Mouse (Mus musculus) lung, postnatal 25 days (tissue): ENCODE results near the gene Tmem207.
"Not testable (repeated sequence)": the region's sequence is repeated elsewhere in the genome, so short reads cannot be mapped to it uniquely, and the experiment has no call there.

Experiments used
- DNase-seq: peaks from one replicate; pipeline ENCODE4 v3.0.0; 2022; ENCODE audit warnings: low spot score

Gene Tmem207

GRCm38 (mm10) chr16:26526669-26527068 is at the start of gene Tmem207:
Gene Tmem207, minus strand, starts transcription at chr16:26526769.
- no peak for DNase-seq

DNA sequence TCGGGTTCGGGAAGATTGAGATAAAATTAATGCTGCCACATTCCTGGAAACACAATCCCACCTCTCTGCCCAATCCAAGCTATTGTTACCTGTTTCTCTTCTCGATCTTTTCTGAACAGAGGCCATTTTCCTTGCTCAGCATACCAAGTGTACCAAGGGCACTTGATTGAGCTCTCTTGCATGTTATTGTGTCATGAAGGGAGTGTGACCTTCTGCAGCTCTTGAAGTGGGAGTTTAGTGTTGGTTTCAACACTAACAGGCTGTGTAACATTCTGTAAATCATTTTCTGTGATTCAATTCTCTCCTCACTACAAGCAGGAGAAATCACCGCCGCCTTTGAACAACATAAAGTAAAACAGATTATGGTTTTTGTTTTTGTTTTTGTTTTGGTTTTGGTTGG is 47.6 kb upstream of the Tmem207 start:
- peak; percentile 21 for DNase-seq

DNA sequence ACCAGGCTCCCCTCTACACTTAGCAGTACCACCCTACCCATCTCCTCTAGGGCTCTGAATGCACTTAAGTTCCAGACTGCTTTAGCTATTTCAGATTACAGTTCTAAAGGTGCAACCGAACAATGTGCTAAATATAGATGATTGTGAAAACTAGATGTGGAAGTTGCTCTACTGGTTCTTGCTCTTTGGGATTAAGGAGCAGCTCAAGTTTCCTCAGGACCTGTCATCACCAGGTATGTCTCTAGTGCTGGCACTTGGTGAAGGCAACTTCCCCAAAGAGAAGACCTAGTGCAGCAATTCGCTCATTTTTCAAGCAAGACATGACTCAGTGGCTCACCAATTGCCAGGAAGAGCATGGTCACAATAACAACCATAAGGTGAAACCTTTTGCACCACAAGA is 45.3 kb upstream of the Tmem207 start:
- DNase-seq, result no peak

DNA sequence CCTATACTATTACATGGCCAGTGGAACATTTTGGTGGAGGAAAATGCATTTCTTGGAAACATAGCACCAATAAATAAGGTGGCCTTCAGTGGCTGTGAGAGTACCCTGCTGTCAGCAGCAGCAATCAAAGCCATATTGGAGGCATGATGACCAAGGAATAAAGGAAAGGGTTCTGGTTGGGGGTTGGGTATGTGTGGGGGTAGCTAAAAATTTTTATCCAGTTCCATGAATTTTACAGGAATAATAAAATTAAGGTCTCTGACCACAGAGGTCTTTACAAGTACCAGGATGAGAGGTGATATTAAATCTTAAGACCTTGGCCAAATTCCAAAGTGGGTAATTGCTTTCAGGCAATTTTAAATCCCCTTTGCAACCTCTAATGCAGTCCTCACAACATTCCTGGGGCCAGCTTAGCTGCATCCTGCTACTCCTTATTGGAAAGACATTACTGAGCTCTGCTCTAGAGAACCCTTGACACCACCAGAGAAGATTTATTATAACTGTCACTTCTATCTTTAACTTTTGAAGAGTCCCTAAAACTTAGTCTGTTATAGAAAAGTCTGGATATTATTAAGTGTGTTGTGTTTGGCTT is 42.9 kb upstream of the Tmem207 start:
- DNase-seq, result no peak

GRCm38 (mm10) chr16:26562771-26563170 is 36.2 kb upstream of the Tmem207 start:
- DNase-seq, result no peak

DNA sequence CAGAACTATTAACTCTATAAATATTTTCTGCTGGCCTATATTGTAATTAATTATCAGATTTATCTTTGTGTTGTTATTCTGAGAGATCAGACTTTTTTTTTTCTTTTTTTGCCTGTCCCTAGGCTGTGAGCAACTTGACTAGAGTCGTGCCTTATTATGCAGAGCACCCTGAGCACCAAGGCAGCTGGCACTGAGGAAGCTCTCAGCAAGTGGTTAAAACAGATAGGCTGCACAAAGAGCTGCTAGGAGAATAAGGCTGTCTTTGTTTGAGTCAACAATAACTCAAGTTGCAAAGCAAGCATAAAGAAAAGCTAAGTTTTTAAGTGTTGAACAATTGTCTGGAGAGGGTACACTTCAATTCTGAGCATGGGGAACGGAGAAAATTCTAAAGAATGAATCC is 35.2 kb upstream of the Tmem207 start:
- DNase-seq, result no peak

- DNase-seq, result no peak
Measured at GRCm38 (mm10) chr16:26558797-26559196, 32.2 kb upstream of the Tmem207 start.

DNA sequence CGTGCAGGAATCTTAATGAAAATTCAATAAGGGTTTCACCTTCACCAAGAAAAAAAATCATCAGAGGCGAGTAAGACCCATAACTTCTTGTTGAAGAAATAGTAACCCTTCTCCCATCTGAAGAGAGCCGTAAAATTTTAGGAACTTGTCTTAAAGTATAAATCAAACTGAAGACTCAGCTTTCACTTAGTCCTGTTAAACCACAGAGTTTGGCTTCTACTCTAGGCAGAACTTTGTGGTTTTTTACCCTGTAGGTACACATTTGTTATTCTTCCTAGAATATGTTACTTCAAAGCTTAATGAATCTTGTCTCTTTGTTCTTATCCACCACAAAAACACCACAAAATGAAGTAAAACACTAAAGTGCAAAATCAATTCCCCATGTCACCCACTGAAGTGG is 25.7 kb upstream of the Tmem207 start:
- no peak for DNase-seq

DNA sequence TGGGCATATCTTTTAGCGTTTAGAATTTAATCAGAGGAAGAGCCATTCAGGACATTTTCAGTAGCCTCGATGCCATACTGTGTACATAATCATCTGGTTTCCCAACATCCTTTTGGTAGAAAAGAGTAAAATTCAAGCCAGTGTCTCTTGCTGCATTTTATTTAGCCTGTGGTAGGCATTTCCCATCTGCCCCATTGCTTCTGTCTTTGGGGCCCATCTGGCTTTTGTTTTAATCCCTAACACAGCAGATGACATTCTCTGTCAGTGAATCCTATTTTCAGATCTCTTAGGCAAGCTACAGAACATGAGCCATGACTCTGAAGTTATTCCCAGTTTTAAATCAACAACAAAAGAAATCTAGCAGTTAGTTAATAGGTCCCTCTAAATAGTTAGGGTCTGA is 22.7 kb upstream of the Tmem207 start:
- no peak for DNase-seq

DNA sequence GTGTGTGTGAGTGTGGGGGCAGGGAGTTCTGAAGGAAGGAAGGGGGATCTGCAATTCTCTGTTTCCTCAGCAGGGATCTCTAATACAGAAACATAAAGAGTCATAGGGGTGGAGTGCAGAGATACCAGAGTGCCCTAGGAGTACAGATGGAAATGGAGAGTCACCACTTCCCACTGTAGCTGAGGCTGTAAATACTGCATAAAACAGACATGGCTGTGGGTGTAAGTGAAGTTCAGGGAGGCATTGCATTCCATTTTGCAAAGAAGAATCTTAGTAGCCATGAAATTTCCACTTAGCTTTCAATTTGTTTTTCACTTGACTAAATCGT is 20.3 kb upstream of the Tmem207 start:
- DNase-seq, result no peak

DNA sequence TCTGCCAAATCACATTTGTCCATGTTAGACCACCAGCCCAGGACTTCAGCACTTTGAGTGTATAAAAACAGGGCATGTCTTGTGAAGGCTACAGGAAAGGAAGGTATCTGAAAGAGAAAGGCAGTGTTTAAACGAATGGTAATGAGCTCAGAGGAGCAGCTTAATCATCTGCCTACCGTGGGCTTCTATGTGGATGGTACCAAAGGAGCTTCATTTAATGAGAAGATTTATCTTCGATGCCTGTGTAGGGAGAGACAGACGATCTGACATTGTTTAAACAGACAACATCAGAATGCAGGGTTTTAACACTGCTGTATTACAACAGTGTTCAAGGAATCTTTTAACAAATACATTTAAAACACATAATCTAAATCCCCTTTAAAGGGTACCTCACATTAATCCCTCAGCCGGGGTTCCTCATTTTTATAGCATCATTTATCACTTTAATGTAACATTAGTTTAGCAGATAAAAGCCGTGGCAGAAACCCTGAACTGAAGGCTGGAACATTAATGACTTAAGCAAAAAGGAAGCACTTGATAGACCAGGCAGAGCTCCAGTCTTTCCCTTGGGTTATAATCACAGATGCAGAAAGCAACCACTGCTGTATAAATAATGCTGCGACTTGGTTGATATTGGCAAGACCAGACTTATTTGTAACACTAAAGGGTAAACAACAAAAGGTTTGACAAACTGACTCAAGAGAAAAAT is 19.8 kb upstream of the Tmem207 start:
- no peak for DNase-seq

DNA sequence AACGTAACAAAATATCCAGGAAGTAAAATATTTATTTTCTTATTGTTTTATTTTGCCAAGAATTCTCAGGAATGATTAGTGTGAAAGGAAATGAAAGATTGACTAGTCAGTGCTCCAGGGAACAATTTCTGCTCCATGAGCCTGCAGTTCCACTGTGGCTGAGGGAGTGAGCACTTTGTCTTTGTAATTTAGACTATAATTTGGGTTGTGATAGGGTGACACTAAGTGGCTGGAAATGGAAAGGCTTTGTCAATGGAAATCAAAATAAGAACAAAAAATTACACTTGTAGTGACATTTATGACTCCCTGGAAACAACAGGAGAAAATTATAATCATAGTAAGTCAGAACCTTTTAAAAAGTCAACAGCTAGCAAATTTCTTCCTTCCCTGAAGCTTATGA is 5.7 kb upstream of the Tmem207 start:
- no peak for DNase-seq

DNA sequence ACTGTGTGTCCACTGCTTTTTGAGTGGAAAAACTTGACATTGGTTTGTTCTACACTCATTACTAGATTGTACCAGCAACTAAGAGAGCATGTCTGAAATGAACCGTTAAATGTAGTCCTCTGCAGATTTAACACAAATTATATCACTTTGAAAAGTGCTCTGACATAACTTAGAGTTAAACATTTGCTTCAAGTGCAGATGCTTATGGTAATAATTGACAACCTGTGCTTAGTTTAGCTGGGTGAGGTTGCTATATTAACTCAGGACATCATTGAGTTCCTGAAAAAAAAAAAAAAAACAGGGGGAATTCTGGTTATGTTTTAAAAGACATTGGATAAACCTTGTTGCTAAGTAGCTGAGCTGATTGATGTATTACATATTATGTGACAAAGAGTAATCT is 3.9 kb upstream of the Tmem207 start:
- no peak for DNase-seq

GRCm38 (mm10) chr16:26527931-26528666 is 1.5 kb upstream of the Tmem207 start:
- DNase-seq, result no peak

- no peak for DNase-seq
Measured at GRCm38 (mm10) chr16:26525832-26526231, 737 bp downstream of the Tmem207 start.

DNA sequence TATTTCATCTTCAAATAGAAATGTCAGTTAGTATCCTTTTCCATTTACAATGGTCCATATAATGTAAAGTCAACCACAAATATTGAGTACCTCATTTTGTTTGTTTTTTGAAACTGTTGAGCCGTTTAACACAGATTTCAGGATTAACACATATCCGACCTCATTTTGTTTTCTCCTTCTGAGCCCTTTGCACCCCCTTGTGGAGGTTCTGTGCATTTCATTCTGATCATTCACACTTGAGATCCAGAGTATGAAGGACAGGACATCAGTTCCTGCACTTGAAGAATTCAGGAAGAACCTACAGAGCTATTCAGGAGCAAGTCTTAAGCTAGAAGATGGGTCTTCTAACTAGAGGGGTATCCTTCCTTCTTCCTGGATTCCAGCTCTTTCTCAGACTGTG is 7.0 kb downstream of the Tmem207 start:
- no peak for DNase-seq

GRCm38 (mm10) chr16:26504961-26505360 is 21.6 kb downstream of the Tmem207 start:
- DNase-seq, result no peak

- DNase-seq, result no peak
Measured at GRCm38 (mm10) chr16:26500738-26501137, 25.8 kb downstream of the Tmem207 start.

- not testable (repeated sequence) for DNase-seq
Measured at GRCm38 (mm10) chr16:26499705-26500104, 26.9 kb downstream of the Tmem207 start.

- peak; percentile 4 for DNase-seq
Measured at GRCm38 (mm10) chr16:26495721-26496120, 30.8 kb downstream of the Tmem207 start.

GRCm38 (mm10) chr16:26471254-26471653 is 55.3 kb downstream of the Tmem207 start:
- DNase-seq, result no peak

GRCm38 (mm10) chr16:26466535-26466934 is 60.0 kb downstream of the Tmem207 start:
- DNase-seq, result no peak

DNA sequence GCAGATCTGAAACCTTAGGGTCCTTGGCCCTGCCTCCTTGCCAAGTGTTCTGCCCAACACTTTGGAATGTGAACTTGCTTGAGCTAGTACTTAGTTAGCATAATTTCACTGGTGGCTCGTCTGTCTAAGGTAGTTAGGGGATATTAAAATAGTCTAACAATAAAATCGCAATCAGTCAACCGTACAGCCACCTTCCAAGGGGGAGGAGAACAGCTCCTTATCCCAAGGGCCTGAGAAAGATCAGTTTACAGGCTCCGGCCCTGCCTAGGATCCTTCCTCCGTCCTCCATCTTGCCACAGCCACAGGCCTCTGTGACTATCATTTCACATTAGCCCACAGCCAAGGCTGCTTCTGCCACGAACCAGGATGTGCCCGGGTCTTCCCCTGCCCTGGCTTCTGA is 63.7 kb downstream of the Tmem207 start, which contains the start of gene Cldn16:
Gene Cldn16, plus strand, starts transcription at position 301 of the 400 bp plus-strand sequence.
- DNase-seq, result no peak
